Mouse (Mus musculus): ENCODE measurements around the gene Scd1.

DNA sequence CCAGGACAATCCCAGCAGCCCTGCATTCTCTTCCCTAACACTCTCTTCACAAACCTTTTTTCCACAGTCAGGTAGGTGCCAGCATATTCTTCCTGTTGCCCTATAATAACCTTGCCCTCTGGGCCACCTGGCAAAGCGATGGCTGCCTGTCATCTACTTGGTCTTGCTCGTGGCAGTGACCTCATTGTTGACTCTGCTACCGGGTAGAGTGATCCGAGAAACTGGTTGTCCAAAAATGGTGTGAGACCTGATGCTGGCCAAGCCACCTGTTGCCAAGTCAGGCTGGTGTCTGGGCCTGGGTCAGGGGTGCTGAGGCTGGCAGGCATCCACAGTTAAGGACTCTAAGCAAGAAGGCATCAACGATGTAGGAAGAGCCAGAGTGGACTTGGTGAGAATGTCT is 10.4 kb upstream of the Scd1 start:
- TF ChIP-seq CTCF (IDR thresholded peaks at IDR 0.05; ENCODE audit: low read depth, low read length) (no peak), EP300 (IDR thresholded peaks at IDR 0.05; ENCODE audit: insufficient read depth, low read depth, low read length) (no peak), POLR2A (IDR thresholded peaks at IDR 0.05; ENCODE audit: insufficient read depth, low read length) (no peak)

All from ES-Bruce4 (cell line).